ENCODE assay signal across 9 mouse cellular contexts in genomic region chr2:119172862-119173576, GRCm38 (mm10). TPM values are rescaled to one million over a fixed set of nuclear protein-coding genes. Genes with fewer than 3 reads are reported as not detected.
DNase-seq lines count a peak whose midpoint lies in the region.
"Had no signal": no experiment of that assay in that cellular context is flagged by ENCODE, and none has a peak within 500 bp of the region (broad histone marks: within the 10 kb centered on the region; RNA-seq: fewer than 3 reads in every experiment).

No protein-coding gene starts in this region.

- H3K27ac ChIP-seq in forebrain, embryonic 10.5 days: peak overlapping the region; percentile 57; the same call in 1 of the 2 replicates
- peak overlapping the region; percentile 55 for H3K27ac ChIP-seq in midbrain, embryonic 10.5 days (replicated peaks)

- peaks cover 17% of the 10 kb centered on the region for H3K27me3 ChIP-seq in forebrain, embryonic 10.5 days (ENCODE audit: poor library complexity, severe bottlenecking)
- peaks cover 26% of the 10 kb centered on the region for H3K27me3 ChIP-seq in midbrain, embryonic 10.5 days (ENCODE audit: low read depth, poor library complexity, severe bottlenecking)

- peaks cover 40% of the 10 kb centered on the region for H3K4me1 ChIP-seq in forebrain, embryonic 10.5 days
- H3K4me1 ChIP-seq in midbrain, embryonic 10.5 days: peaks cover 34% of the 10 kb centered on the region

- peak; percentile 85 for DNase-seq in 3T3-L1 (ENCODE audit: low read depth, low spot score)
- DNase-seq in R1 (ENCODE audit: low read depth, low spot score): peak; percentile 43
- DNase-seq in forebrain, embryonic 10.5 days (ENCODE audit: extremely low spot score, low spot score): no peak
- peak; percentile 67 to 70 for DNase-seq in heart, postnatal 36 days
- DNase-seq in large intestine, adult 2 months (ENCODE audit: low read depth, low spot score): peak; percentile 38
- DNase-seq in midbrain, embryonic 10.5 days (ENCODE audit: low spot score): no peak
- no peak for DNase-seq in thymus, postnatal 0 days (ENCODE audit: low spot score)
- no peak for DNase-seq in left cerebral cortex, adult 8-10 months (ENCODE audit: low spot score in 2 of 2)

- intact Hi-C loops in heart, postnatal 36 days (cut with DNase I): no loop called here

- WGBS in forebrain, embryonic 10.5 days: 36% methylated on average over 13 of the region's 13 CpGs
- 16% methylated on average over 13 of the region's 13 CpGs for WGBS in large intestine, adult 2 months
- WGBS in midbrain, embryonic 10.5 days: 32% methylated on average over 13 of the region's 13 CpGs

- no peak overlapping the region for H3K4me3 ChIP-seq in forebrain, embryonic 10.5 days
- no peak overlapping the region for H3K4me3 ChIP-seq in midbrain, embryonic 10.5 days

- H3K36me3 ChIP-seq in forebrain, embryonic 10.5 days (replicated peaks): peaks cover 21% of the 10 kb centered on the region
- peaks cover 17% of the 10 kb centered on the region for H3K36me3 ChIP-seq in midbrain, embryonic 10.5 days

- H3K9me3 ChIP-seq in forebrain, embryonic 10.5 days: no peaks in the 10 kb centered on the region
- H3K9me3 ChIP-seq in midbrain, embryonic 10.5 days (replicated peaks): no peaks in the 10 kb centered on the region

RNA-seq across cellular contexts. Expression of gene Gm14137, which starts 1.3 kb away (rescaled TPM):
- polyA plus RNA-seq in forebrain, embryonic 10.5 days (2016; fragmentation: Nextera tagmentation; extraction: Ambion mirVana): 0.90 and 0.93 TPM in 2 replicates
- total RNA-seq in heart, postnatal 36 days (2021): not detected
- polyA plus RNA-seq in large intestine, adult 2 months (2012; rRNA removed): 0.30 and 0.35 TPM in 2 replicates
- polyA plus RNA-seq in midbrain, embryonic 10.5 days (2016; fragmentation: Nextera tagmentation; extraction: Ambion mirVana): 0.72 and 1.1 TPM in 2 replicates
- 0.37 and 0.44 TPM in 2 replicates for polyA plus RNA-seq in thymus, postnatal 0 days (2015; fragmentation: Nextera tagmentation; extraction: Ambion mirVana)
- total RNA-seq in left cerebral cortex, adult 8-10 months (2022): under 1 TPM in 1 of 4 experiments, not detected in 3; 0.16 TPM
- total RNA-seq: left cerebral cortex, postnatal 14 days had no signal

RNA-seq across cellular contexts. Expression of gene Gchfr, which starts 5.4 kb away (rescaled TPM):
- 5.6 and 6.2 TPM in 2 replicates for polyA plus RNA-seq in forebrain, embryonic 10.5 days (2016; fragmentation: Nextera tagmentation; extraction: Ambion mirVana)
- total RNA-seq in heart, postnatal 36 days (2021): 1 to 10 TPM; 4.3 to 6.5 TPM
- polyA plus RNA-seq in large intestine, adult 2 months (2012; rRNA removed): 55.8 and 78.9 TPM in 2 replicates
- polyA plus RNA-seq in midbrain, embryonic 10.5 days (2016; fragmentation: Nextera tagmentation; extraction: Ambion mirVana): 2.7 and 3.2 TPM in 2 replicates
- 1.5 and 1.6 TPM in 2 replicates for polyA plus RNA-seq in thymus, postnatal 0 days (2015; fragmentation: Nextera tagmentation; extraction: Ambion mirVana)
- not detected for total RNA-seq in left cerebral cortex, adult 8-10 months (2022)
- total RNA-seq: left cerebral cortex, postnatal 14 days had no signal

RNA-seq across cellular contexts. Expression of gene Rmdn3, which starts 16.2 kb away (rescaled TPM):
- 50.9 and 54.0 TPM in 2 replicates for polyA plus RNA-seq in forebrain, embryonic 10.5 days (2016; fragmentation: Nextera tagmentation; extraction: Ambion mirVana)
- total RNA-seq in heart, postnatal 36 days (2021): 10 to 100 TPM; 14.3 to 19.9 TPM
- polyA plus RNA-seq in large intestine, adult 2 months (2012; rRNA removed): 31.2 and 52.2 TPM in 2 replicates
- polyA plus RNA-seq in midbrain, embryonic 10.5 days (2016; fragmentation: Nextera tagmentation; extraction: Ambion mirVana): 47.4 and 49.9 TPM in 2 replicates
- polyA plus RNA-seq in thymus, postnatal 0 days (2015; fragmentation: Nextera tagmentation; extraction: Ambion mirVana): 32.9 and 33.5 TPM in 2 replicates
- 10 to 100 TPM; 39.4 to 58.8 (median 48.2) TPM for total RNA-seq in left cerebral cortex, adult 8-10 months (2022)

RNA-seq across cellular contexts. Expression of gene Zfyve19, which starts 35.4 kb away (rescaled TPM):
- polyA plus RNA-seq in forebrain, embryonic 10.5 days (2016; fragmentation: Nextera tagmentation; extraction: Ambion mirVana): 53.9 and 56.9 TPM in 2 replicates
- 10 to 100 TPM; 11.0 to 13.2 TPM for total RNA-seq in heart, postnatal 36 days (2021)
- 45.2 and 62.6 TPM in 2 replicates for polyA plus RNA-seq in large intestine, adult 2 months (2012; rRNA removed)
- polyA plus RNA-seq in midbrain, embryonic 10.5 days (2016; fragmentation: Nextera tagmentation; extraction: Ambion mirVana): 56.1 and 57.4 TPM in 2 replicates
- polyA plus RNA-seq in thymus, postnatal 0 days (2015; fragmentation: Nextera tagmentation; extraction: Ambion mirVana): 43.9 and 49.5 TPM in 2 replicates
- total RNA-seq in left cerebral cortex, adult 8-10 months (2022): 10 to 100 TPM; 29.3 to 44.8 (median 35.4) TPM

RNA-seq across cellular contexts. Expression of gene Dnajc17, which starts 35.6 kb away (rescaled TPM):
- 21.6 and 28.2 TPM in 2 replicates for polyA plus RNA-seq in forebrain, embryonic 10.5 days (2016; fragmentation: Nextera tagmentation; extraction: Ambion mirVana)
- 1 to 10 TPM; 7.6 to 9.9 TPM for total RNA-seq in heart, postnatal 36 days (2021)
- polyA plus RNA-seq in large intestine, adult 2 months (2012; rRNA removed): 3.6 and 4.0 TPM in 2 replicates
- polyA plus RNA-seq in midbrain, embryonic 10.5 days (2016; fragmentation: Nextera tagmentation; extraction: Ambion mirVana): 24.5 and 26.2 TPM in 2 replicates
- polyA plus RNA-seq in thymus, postnatal 0 days (2015; fragmentation: Nextera tagmentation; extraction: Ambion mirVana): 20.1 and 25.8 TPM in 2 replicates
- 10 to 100 TPM; 15.9 to 21.6 (median 19.1) TPM for total RNA-seq in left cerebral cortex, adult 8-10 months (2022)

Comparison
In these comparisons a context has a peak if more than half of its experiments do, and no peak if none do; other contexts are left out.
1. DNase-seq: peak in 3T3-L1 (single experiment), R1 (single experiment), heart, postnatal 36 days (2 of 2) and large intestine, adult 2 months (single experiment); none in forebrain, embryonic 10.5 days (single experiment), midbrain, embryonic 10.5 days (single experiment), thymus, postnatal 0 days (single experiment) and left cerebral cortex, adult 8-10 months (0 of 2).